Comparison of ENCODE assay signal across 8 mouse cellular contexts in the genomic region with DNA sequence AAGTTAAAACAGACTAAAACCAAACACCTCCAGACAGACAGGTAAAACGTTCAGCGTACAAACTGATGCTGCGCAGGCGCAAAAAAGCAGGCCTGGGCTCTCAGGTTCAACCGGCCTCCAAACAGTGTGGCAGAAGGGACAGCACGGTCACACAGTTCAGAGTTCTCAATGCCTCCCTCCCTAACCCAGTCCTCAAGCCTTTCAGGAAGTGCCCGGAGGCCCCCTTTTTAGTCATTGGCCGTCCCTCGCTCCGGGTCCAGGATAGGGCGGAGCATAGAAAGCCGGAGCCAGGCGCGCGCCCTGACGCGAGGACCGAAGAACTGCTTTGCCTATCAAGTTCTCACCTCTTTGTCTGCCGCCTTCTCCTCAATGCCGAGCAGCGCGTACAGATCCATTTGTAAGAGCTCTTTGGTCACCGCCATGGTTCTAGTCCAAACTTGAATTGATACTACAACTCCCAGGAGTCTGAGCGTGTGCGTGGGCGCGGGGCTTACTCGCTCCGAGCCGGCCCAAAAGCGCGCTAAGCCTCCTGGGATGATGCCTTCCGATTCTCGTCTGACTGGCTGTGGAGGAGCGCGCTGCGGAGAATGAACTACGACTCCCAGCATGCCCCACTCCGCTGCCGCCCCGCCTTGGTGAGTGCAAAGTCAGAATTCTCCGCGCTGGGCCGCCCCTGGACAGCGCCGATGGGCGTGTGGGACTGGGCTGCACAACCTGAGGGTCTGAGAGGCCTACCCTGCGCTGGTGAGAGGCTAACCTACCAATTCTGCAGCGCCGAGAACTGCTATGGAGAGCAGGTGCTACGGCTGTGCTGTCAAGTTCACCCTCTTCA. TPM values are rescaled to one million over a fixed set of nuclear protein-coding genes. Genes with fewer than 3 reads are reported as not detected.
DNase-seq lines count a peak whose midpoint lies in the region; ATAC-seq and TF ChIP-seq lines count a peak whose summit lies in the region.

Gene Zfyve19, plus strand, starts transcription at position 274 of the 832 bp plus-strand sequence.
Gene Dnajc17, minus strand, starts transcription at position 452 of the 832 bp plus-strand sequence.

- peaks cover 9% of the 10 kb centered on the region for H3K79me2 ChIP-seq in MEL (ENCODE audit: control insufficient read depth, insufficient read depth, low read length, poor library complexity)

- TF ChIP-seq POLR2A in MEL (IDR thresholded peaks at IDR 0.05; ENCODE audit: control insufficient read depth in 1 of 2, insufficient read depth in 1 of 2, low read depth in 1 of 2, low read length in 2 of 2, poor library complexity in 1 of 2), result peak; percentile 65 to 85
- peak; percentile 85 for TF ChIP-seq POLR2A in cerebellum, adult 2 months (IDR thresholded peaks at IDR 0.05; ENCODE audit: borderline replicate concordance, insufficient read depth, low read length)

- peaks cover 0 to 5% of the 10 kb centered on the region in 2 experiments; a peak in 2 of 4 replicates for H3K36me3 ChIP-seq in MEL (ENCODE audit: control insufficient read depth in 1 of 2, insufficient read depth in 2 of 2, low read length in 2 of 2)
- peaks cover 21% of the 10 kb centered on the region for H3K36me3 ChIP-seq in forebrain, postnatal 0 days (ENCODE audit: insufficient read depth)
- H3K36me3 ChIP-seq in lung, embryonic 15.5 days, result peaks cover 23% of the 10 kb centered on the region

- no peak for TF ChIP-seq CTCF in MEL (IDR thresholded peaks at IDR 0.05 in 2 of 3, conservative IDR thresholded peaks at IDR 0.05 in 1 of 3; ENCODE audit: control insufficient read depth in 1 of 3, insufficient read depth in 1 of 3, low read depth in 2 of 3, low read length in 3 of 3, poor library complexity in 1 of 3, severe bottlenecking in 1 of 3)
- TF ChIP-seq CTCF in cerebellum, adult 2 months (IDR thresholded peaks at IDR 0.05; ENCODE audit: borderline replicate concordance, insufficient read depth, low read depth, low read length), result no peak
- TF ChIP-seq CTCF in forebrain, postnatal 0 days (IDR thresholded peaks at IDR 0.05; ENCODE audit: low read depth), result peak; percentile 14; the same call in 1 of the 2 replicates

- TF ChIP-seq RAD21 in MEL (IDR thresholded peaks at IDR 0.05; ENCODE audit: low read depth, low read length), result no peak

- peak within 1 kb of the TSS; percentile 69 for H3K4me2 ChIP-seq in forebrain, postnatal 0 days (ENCODE audit: low read depth)
- peak within 1 kb of the TSS; percentile 61 for H3K4me2 ChIP-seq in lung, embryonic 15.5 days

- H3K9me3 ChIP-seq in MEL (replicated peaks; ENCODE audit: insufficient read depth, low read length), result no peaks in the 10 kb centered on the region
- no peaks in the 10 kb centered on the region for H3K9me3 ChIP-seq in forebrain, postnatal 0 days (ENCODE audit: low read length)
- no peaks in the 10 kb centered on the region for H3K9me3 ChIP-seq in lung, embryonic 15.5 days

- H3K27ac ChIP-seq in MEL (ENCODE audit: control insufficient read depth, low read depth, low read length), result peak within 1 kb of the TSS; percentile 91
- peak within 1 kb of the TSS; percentile 57 for H3K27ac ChIP-seq in cerebellum, adult 2 months (ENCODE audit: insufficient read depth, low read length)
- H3K27ac ChIP-seq in forebrain, postnatal 0 days (ENCODE audit: low read depth, low read length), result peak within 1 kb of the TSS; percentile 88
- peak within 1 kb of the TSS; percentile 93 for H3K27ac ChIP-seq in lung, embryonic 15.5 days

- H3K4me3 ChIP-seq in MEL (ENCODE audit: control insufficient read depth in 1 of 2, insufficient read depth in 1 of 2, low read depth in 2 of 2, low read length in 2 of 2), result peak within 1 kb of the TSS; percentile 85 to 94
- H3K4me3 ChIP-seq in cerebellum, adult 2 months (replicated peaks; ENCODE audit: insufficient read depth, low read depth, low read length), result peak within 1 kb of the TSS; percentile 74
- H3K4me3 ChIP-seq in forebrain, postnatal 0 days (ENCODE audit: low read depth, low read length), result peak within 1 kb of the TSS; percentile 85
- peak within 1 kb of the TSS; percentile 69 for H3K4me3 ChIP-seq in lung, embryonic 15.5 days

- peak; percentile 99 for ATAC-seq in forebrain, postnatal 0 days
- ATAC-seq in lung, embryonic 15.5 days (ENCODE audit: borderline replicate concordance, extremely low read depth, low FRiP score, low TSS enrichment), result peak; percentile 96

- under 1% methylated on average over 51 of the region's 51 CpGs for WGBS in cerebellum, adult 2 months
- WGBS in forebrain, postnatal 0 days, result 1% methylated on average over 51 of the region's 51 CpGs
- under 1% methylated on average over 51 of the region's 51 CpGs for WGBS in lung, embryonic 15.5 days

- DNase-seq in MEL (ENCODE audit: low read depth, low spot score), result peak; percentile 98
- DNase-seq in cerebellum, adult 2 months, result peak; percentile 95 to 97
- peak; percentile 97 for DNase-seq in forebrain, postnatal 0 days
- DNase-seq in heart, postnatal 4 days, result peak; percentile 96
- DNase-seq in layer of hippocampus, adult 8-10 months (ENCODE audit: low spot score in 2 of 2), result peak; percentile 96 to 97
- DNase-seq in ovary, adult 18-20 months (ENCODE audit: low spot score), result peak; percentile 92
- DNase-seq in thymus, postnatal 0 days (ENCODE audit: low spot score), result peak; percentile 95

- peaks cover 2 to 8% of the 10 kb centered on the region in 2 experiments; a peak in 3 of 4 replicates for H3K4me1 ChIP-seq in MEL (ENCODE audit: control insufficient read depth in 1 of 2, insufficient read depth in 2 of 2, low read length in 2 of 2)
- no peaks in the 10 kb centered on the region; the same call in 1 of the 2 replicates for H3K4me1 ChIP-seq in cerebellum, adult 2 months (ENCODE audit: control insufficient read depth, insufficient read depth, low read length)
- H3K4me1 ChIP-seq in forebrain, postnatal 0 days (ENCODE audit: insufficient read depth), result peaks cover 3% of the 10 kb centered on the region; the same call in 1 of the 2 replicates
- peaks cover 10% of the 10 kb centered on the region; the same call in 1 of the 2 replicates for H3K4me1 ChIP-seq in lung, embryonic 15.5 days

- H3K9ac ChIP-seq in MEL (ENCODE audit: control insufficient read depth, low read depth, low read length, poor library complexity, severe bottlenecking), result peak within 1 kb of the TSS; percentile 86
- H3K9ac ChIP-seq in forebrain, postnatal 0 days, result peak within 1 kb of the TSS; percentile 70
- H3K9ac ChIP-seq in lung, embryonic 15.5 days, result peak within 1 kb of the TSS; percentile 74

- TF ChIP-seq EP300 in MEL (IDR thresholded peaks at IDR 0.05; ENCODE audit: low read depth in 1 of 2, low read length in 2 of 2), result no peak

- H3K27me3 ChIP-seq in MEL (ENCODE audit: control insufficient read depth in 1 of 2, insufficient read depth in 2 of 2, low read length in 2 of 2), result no peaks in the 10 kb centered on the region
- no peaks in the 10 kb centered on the region for H3K27me3 ChIP-seq in cerebellum, adult 2 months (ENCODE audit: control insufficient read depth, insufficient read depth, low read length)
- H3K27me3 ChIP-seq in forebrain, postnatal 0 days (ENCODE audit: insufficient read depth, low read length), result no peaks in the 10 kb centered on the region
- no peaks in the 10 kb centered on the region for H3K27me3 ChIP-seq in lung, embryonic 15.5 days

TF ChIP-seq in MEL, 35 proteins besides CTCF, POLR2A, EP300 and RAD21 (continues in another document):
- peak; percentile 35; the same call in 1 of the 2 replicates for TF ChIP-seq TCF12 (IDR thresholded peaks at IDR 0.05; ENCODE audit: low read depth, low read length)
- TF ChIP-seq KAT2A (conservative IDR thresholded peaks at IDR 0.05; ENCODE audit: low read depth, low read length), result peak; percentile 97
- TF ChIP-seq SIN3A (IDR thresholded peaks at IDR 0.05; ENCODE audit: low read length), result peak; percentile 88
- TF ChIP-seq SMC3 (IDR thresholded peaks at IDR 0.05; ENCODE audit: low read depth, low read length), result no peak
- TF ChIP-seq ETS1 (IDR thresholded peaks at IDR 0.05; ENCODE audit: low read depth, low read length), result 0 out of 2 replicates have a peak, but pooled peaks have one; percentile 25
- TF ChIP-seq E2F4 (IDR thresholded peaks at IDR 0.05; ENCODE audit: borderline replicate concordance, low read depth, low read length), result peak; percentile 53; the same call in 1 of the 2 replicates
- no peak for TF ChIP-seq MYB (IDR thresholded peaks at IDR 0.05; ENCODE audit: low read depth, low read length)
- peak; percentile 69 for TF ChIP-seq MXI1 (IDR thresholded peaks at IDR 0.05; ENCODE audit: low read depth, low read length)
- TF ChIP-seq MEF2A (IDR thresholded peaks at IDR 0.05; ENCODE audit: extremely low read depth, insufficient replicate concordance, low read depth, low read length, poor library complexity, severe bottlenecking), result no peak
- TF ChIP-seq ZKSCAN1 (IDR thresholded peaks at IDR 0.05; ENCODE audit: low read depth, low read length), result no peak
- TF ChIP-seq ZMIZ1 (IDR thresholded peaks at IDR 0.05; ENCODE audit: low read depth, low read length), result peak; percentile 75; the same call in 1 of the 2 replicates
- no peak for TF ChIP-seq GATA1 (IDR thresholded peaks at IDR 0.05; ENCODE audit: low read depth, low read length)

RNA-seq across cellular contexts. Expression of gene Zfyve19, which starts in this region (rescaled TPM):
- total RNA-seq in MEL (2012; rRNA removed), result 30.3 and 37.4 TPM in 2 replicates
- polyA plus RNA-seq in MEL (2012; ENCODE audit: insufficient read depth in 1 of 2, insufficient read length in 2 of 2, low read depth in 1 of 2, low replicate concordance in 2 of 2, missing spikeins in 1 of 2), result 10 to 100 TPM in 1 of 2 experiments, not detected in 1; 52.5 TPM
- 62.7 and 65.6 TPM in 2 replicates for polyA plus RNA-seq in cerebellum, adult 2 months (2012; rRNA removed)
- 37.4 and 38.6 TPM in 2 replicates for total RNA-seq in forebrain, postnatal 0 days (2014; rRNA removed)
- 58.3 and 62.5 TPM in 2 replicates for polyA plus RNA-seq in forebrain, postnatal 0 days (2015; fragmentation: Nextera tagmentation; extraction: Ambion mirVana)
- total RNA-seq in heart, postnatal 4 days (2021), result 10 to 100 TPM; 18.8 to 22.3 TPM
- total RNA-seq in layer of hippocampus, adult 8-10 months (2022), result 10 to 100 TPM; 35.8 to 41.5 (median 38.8) TPM
- polyA plus RNA-seq in lung, embryonic 15.5 days (2015; fragmentation: Nextera tagmentation; extraction: Ambion mirVana), result 42.6 and 53.4 TPM in 2 replicates
- 43.9 and 49.5 TPM in 2 replicates for polyA plus RNA-seq in thymus, postnatal 0 days (2015; fragmentation: Nextera tagmentation; extraction: Ambion mirVana)

RNA-seq across cellular contexts. Expression of gene Dnajc17, which starts in this region (rescaled TPM):
- 13.0 and 14.7 TPM in 2 replicates for total RNA-seq in MEL (2012; rRNA removed)
- polyA plus RNA-seq in MEL (2012; ENCODE audit: insufficient read depth in 1 of 2, insufficient read length in 2 of 2, low read depth in 1 of 2, low replicate concordance in 2 of 2, missing spikeins in 1 of 2), result 10 to 100 TPM in 1 of 2 experiments, not detected in 1; 15.8 TPM
- 23.0 and 23.7 TPM in 2 replicates for polyA plus RNA-seq in cerebellum, adult 2 months (2012; rRNA removed)
- total RNA-seq in forebrain, postnatal 0 days (2014; rRNA removed), result 30.6 and 41.9 TPM in 2 replicates
- 25.2 and 27.0 TPM in 2 replicates for polyA plus RNA-seq in forebrain, postnatal 0 days (2015; fragmentation: Nextera tagmentation; extraction: Ambion mirVana)
- total RNA-seq in heart, postnatal 4 days (2021), result 10 to 100 TPM; 12.1 to 13.2 TPM
- total RNA-seq in layer of hippocampus, adult 8-10 months (2022), result 10 to 100 TPM; 17.9 to 22.6 (median 19.9) TPM
- polyA plus RNA-seq in lung, embryonic 15.5 days (2015; fragmentation: Nextera tagmentation; extraction: Ambion mirVana), result 18.8 and 19.5 TPM in 2 replicates
- polyA plus RNA-seq in thymus, postnatal 0 days (2015; fragmentation: Nextera tagmentation; extraction: Ambion mirVana), result 20.1 and 25.8 TPM in 2 replicates

Comparison
In these comparisons a context has a peak if more than half of its experiments do, and no peak if none do; other contexts are left out.
1. Peak in every context shown above with its lines: DNase-seq, ATAC-seq, H3K4me3 ChIP-seq and H3K27ac ChIP-seq.